Mouse (Mus musculus) urinary bladder, adult 2 months (tissue): ENCODE measurements around the gene Sval1. TPM values are rescaled to one million over a fixed set of nuclear protein-coding genes. Genes with fewer than 3 reads are reported as not detected.

Experiments used
- DNase-seq: peaks from one replicate; pipeline ENCODE4 v3.0.0; 2022; ENCODE audit warnings: low spot score
- polyA plus RNA-seq: library from polyadenylated mRNA; depleted of rRNA; stranded (reverse); fragments of >200 nt; gene quantifications from 2 replicates; pipeline ENCODE4 v1.2.3, GENCODE M21; 2012; rRNA removed

Gene Sval1
- not detected in 2 replicates for polyA plus RNA-seq

DNA sequence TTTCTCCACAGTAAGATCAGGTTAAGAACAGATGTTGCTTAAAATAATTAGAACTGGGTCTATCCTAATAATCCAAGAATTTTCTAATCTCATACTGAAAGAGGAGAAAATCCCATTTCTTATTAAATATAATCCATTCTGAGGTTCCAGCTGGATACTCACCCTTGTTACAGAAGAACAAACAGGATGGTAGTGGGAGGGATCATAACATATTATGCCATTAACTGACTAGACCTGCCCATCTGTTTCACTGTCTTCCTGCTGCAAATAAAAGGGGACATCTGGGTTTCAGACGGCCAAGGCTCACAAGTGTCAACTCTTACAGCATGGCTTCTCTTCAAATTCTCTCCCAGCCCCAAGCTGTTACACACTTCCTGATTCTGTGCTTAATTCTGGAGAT is at the start of gene Sval1:
Gene Sval1 (plus strand): TSS at position 301 of the 400 bp plus-strand sequence.
- DNase-seq: no peak

- no peak for DNase-seq
Observed at GRCm38 (mm10) chr6:41911625-41912024, 39.8 kb upstream of the Sval1 start.

DNA sequence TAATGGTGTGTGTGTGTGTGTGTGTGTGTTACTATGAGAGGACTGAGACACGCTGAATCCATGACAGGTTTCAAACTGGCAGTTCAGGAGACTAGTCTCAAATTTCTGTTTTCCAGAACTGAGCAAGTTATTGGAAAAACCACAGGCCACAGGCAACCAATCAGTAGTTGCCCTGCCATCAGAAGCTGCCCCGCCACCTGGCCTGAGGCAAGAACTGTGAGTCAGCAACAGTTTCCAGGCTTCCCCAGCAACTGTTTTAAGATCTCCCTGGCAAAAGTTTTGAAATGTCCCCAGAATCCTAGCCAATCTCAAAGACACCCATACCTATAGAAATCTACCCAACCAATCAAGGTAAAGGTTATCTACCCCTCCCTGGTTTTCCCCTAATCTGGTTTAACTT is 36.5 kb upstream of the Sval1 start:
- DNase-seq: no peak

GRCm38 (mm10) chr6:41967840-41968239 is 16.4 kb downstream of the Sval1 start, which contains the start of gene Sval3:
Gene Sval3 (plus strand): TSS chr6:41968140.
- no peak for DNase-seq

Other genes with a start within 250 kb of the Sval1 start
- not detected in 2 replicates for gene Kel, start 247.3 kb upstream of the Sval1 start, polyA plus RNA-seq
- gene Olfr459, start 176.5 kb upstream of the Sval1 start, polyA plus RNA-seq: not detected in 2 replicates
- not detected in 2 replicates for gene Pip, start 104.1 kb upstream of the Sval1 start, polyA plus RNA-seq
- gene Sval2, start 98.6 kb upstream of the Sval1 start, polyA plus RNA-seq: not detected in 2 replicates
- gene Sval3, start 16.5 kb downstream of the Sval1 start, polyA plus RNA-seq: not detected in 2 replicates
- gene Sva, start 86.8 kb downstream of the Sval1 start, polyA plus RNA-seq: not detected in 2 replicates
- gene Tas2r139, start 189.3 kb downstream of the Sval1 start, polyA plus RNA-seq: not detected in 2 replicates